Mouse (Mus musculus) E14TG2a.4 (cell line): ENCODE measurements at regions not wholly inside any gene's neighbourhood (a gene's known extent, or its start where the extent isn't known, plus 50 kb on each side); places are given as distances from the start of the nearest gene placed in this dataset.

Source experiments
- CTCF ChIP-seq: conservative IDR thresholded peaks from 2 replicates; pipeline ENCODE4 v1.5.1; 2014; ENCODE audit warnings: low read length
- NANOG ChIP-seq: IDR thresholded peaks from 2 replicates; pipeline ENCODE4 v1.6.1; 2014; ENCODE audit warnings: borderline replicate concordance, low read length, mixed read lengths

DNA sequence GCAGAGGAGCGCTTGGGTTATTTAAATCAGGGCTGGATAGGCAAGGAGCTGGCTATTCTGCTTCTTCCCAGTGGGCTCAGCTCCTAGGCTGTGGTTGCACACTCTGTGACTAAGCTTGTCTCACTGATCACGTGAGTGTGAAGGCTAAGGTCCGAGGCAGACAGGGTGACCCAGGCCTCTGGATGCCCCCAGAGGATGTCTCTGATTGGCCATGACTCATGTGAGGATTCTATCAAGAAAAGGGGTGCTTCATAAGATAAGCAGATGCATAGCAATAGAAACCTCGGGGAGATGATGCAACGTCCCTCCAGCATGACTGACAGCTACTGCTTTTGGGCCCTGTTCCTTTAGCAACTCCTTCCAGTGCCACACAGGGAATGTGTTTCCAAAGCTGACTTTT is 440.2 kb downstream of the Tcerg1l start:
- TF ChIP-seq NANOG (no peak), CTCF (no peak)
